Mouse (Mus musculus): ENCODE measurements around the gene Ttyh2. TPM values are rescaled to one million over a fixed set of nuclear protein-coding genes. Genes with fewer than 3 reads are reported as not detected.

Gene Ttyh2
- polyA plus RNA-seq, 1 experiment: 92.5 TPM

DNA sequence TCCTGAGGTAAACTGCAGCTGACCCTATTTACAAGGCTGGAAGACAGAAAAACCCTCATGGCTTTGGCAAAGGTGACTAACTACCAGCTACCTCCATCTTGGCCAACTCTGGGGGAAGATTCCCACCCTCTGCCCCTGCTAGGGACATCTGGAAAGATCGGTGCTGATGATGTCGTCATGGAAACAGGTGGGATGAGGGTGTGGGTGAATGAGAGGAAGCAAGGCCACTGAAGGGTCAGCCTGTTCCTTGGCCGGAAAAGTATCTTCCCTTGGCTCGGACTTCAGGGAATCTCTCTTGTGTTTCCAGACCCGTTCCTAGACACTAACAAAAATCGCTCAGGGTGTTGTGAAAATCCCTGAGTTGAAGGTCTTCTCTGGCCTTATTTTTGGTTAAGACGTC lies 40.3 kb downstream of the Ttyh2 start:
- H3K27ac ChIP-seq (ENCODE audit: insufficient read depth, low read length): no peak overlapping the region
- TF ChIP-seq CTCF (IDR thresholded peaks at IDR 0.05; ENCODE audit: borderline replicate concordance, insufficient read depth, low read depth, low read length) (no peak), POLR2A (IDR thresholded peaks at IDR 0.05; ENCODE audit: borderline replicate concordance, insufficient read depth, low read length) (no peak)
- H3K4me3 ChIP-seq (replicated peaks; ENCODE audit: insufficient read depth, low read depth, low read length): no peak overlapping the region
- DNase-seq: no peak
- no peaks in the 10 kb centered on the region for H3K4me1 ChIP-seq (ENCODE audit: control insufficient read depth, insufficient read depth, low read length)
- H3K27me3 ChIP-seq (ENCODE audit: control insufficient read depth, insufficient read depth, low read length): no peaks in the 10 kb centered on the region
- WGBS: 62% methylated on average over 7 of the region's 7 CpGs

DNA sequence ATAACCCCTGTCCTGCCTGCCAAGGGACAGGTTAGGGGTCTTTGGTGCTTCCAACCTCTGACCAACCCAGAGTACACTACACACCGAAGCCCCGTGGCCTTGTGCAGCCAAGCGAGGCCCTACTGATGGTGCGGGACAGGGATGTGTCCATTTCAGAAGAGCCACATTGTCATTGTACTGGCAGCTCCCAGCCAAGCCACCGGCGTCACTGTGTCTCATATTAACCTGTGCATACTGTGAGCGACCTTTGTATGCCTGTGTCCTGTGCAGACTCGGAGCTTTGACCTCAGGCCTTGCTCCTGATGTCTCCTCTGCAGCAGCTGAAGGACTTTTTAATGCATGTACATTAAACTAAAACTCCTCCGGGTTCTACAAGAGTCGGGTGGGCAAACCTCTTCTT lies 45.3 kb downstream of the Ttyh2 start:
- peaks cover 10% of the 10 kb centered on the region; the same call in 1 of the 2 replicates for H3K4me1 ChIP-seq (ENCODE audit: control insufficient read depth, insufficient read depth, low read length)
- TF ChIP-seq CTCF (IDR thresholded peaks at IDR 0.05; ENCODE audit: borderline replicate concordance, insufficient read depth, low read depth, low read length): no peak
- TF ChIP-seq POLR2A (IDR thresholded peaks at IDR 0.05; ENCODE audit: borderline replicate concordance, insufficient read depth, low read length): no peak
- WGBS: 87% methylated on average over 10 of the region's 10 CpGs
- no peak overlapping the region for H3K4me3 ChIP-seq (replicated peaks; ENCODE audit: insufficient read depth, low read depth, low read length)
- H3K27me3 ChIP-seq (ENCODE audit: control insufficient read depth, insufficient read depth, low read length): no peaks in the 10 kb centered on the region
- DNase-seq: no peak
- H3K27ac ChIP-seq (ENCODE audit: insufficient read depth, low read length): no peak overlapping the region

DNA sequence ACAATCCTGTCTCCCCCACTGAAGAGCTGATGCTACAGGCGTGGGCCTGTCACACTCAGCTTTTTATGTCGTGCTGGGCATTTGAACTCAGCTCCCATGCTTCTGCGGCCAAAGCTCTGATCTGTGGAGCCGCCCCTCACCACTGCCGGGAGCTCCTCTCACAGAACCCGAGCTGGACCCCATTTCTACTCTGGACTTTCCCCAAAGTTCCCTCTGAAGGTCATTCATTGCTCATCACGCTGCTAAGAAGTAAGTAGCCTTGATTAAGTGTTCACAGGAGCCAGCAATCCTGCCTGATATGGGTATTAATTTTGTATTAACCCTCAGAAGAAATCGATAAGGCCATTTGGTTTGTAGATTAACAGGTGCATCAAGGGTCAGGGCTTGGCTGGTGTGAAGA lies 47.2 kb downstream of the Ttyh2 start:
- no peak overlapping the region for H3K4me3 ChIP-seq (replicated peaks; ENCODE audit: insufficient read depth, low read depth, low read length)
- H3K27ac ChIP-seq (ENCODE audit: insufficient read depth, low read length): no peak overlapping the region
- peaks cover 11% of the 10 kb centered on the region for H3K4me1 ChIP-seq (ENCODE audit: control insufficient read depth, insufficient read depth, low read length)
- TF ChIP-seq POLR2A (IDR thresholded peaks at IDR 0.05; ENCODE audit: borderline replicate concordance, insufficient read depth, low read length) (no peak), CTCF (IDR thresholded peaks at IDR 0.05; ENCODE audit: borderline replicate concordance, insufficient read depth, low read depth, low read length) (no peak)
- no peak for DNase-seq
- 86% methylated on average over 8 of the region's 8 CpGs for WGBS
- no peaks in the 10 kb centered on the region for H3K27me3 ChIP-seq (ENCODE audit: control insufficient read depth, insufficient read depth, low read length)

DNA sequence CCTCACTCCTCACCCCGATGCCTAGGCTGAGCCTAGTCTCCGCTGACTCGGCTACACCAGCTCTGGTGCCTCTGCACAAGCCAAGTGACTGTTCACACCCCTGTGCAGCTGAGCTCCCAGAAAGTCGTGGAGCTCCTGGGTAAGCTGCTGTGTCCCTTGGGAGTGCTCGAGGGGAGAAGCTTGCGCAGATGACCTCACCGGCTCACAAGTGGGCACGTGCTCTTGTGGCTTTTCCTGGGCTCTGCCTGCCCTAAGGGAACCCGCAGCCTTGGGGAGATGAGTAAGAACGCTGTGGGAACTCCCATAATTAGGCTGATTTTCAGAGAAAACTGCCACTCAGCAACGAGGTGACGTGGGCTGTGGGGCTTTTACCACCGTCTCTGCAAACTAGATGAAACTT lies 47.8 kb downstream of the Ttyh2 start:
- Histone ChIP-seq H3K4me1 (ENCODE audit: control insufficient read depth, insufficient read depth, low read length) (peaks cover 15% of the 10 kb centered on the region), H3K4me3 (replicated peaks; ENCODE audit: insufficient read depth, low read depth, low read length) (no peak overlapping the region), H3K27ac (ENCODE audit: insufficient read depth, low read length) (no peak overlapping the region), H3K27me3 (ENCODE audit: control insufficient read depth, insufficient read depth, low read length) (no peaks in the 10 kb centered on the region)
- no peak for DNase-seq
- WGBS: 73% methylated on average over 13 of the region's 13 CpGs
- TF ChIP-seq CTCF (IDR thresholded peaks at IDR 0.05; ENCODE audit: borderline replicate concordance, insufficient read depth, low read depth, low read length) (no peak), POLR2A (IDR thresholded peaks at IDR 0.05; ENCODE audit: borderline replicate concordance, insufficient read depth, low read length) (no peak)

DNA sequence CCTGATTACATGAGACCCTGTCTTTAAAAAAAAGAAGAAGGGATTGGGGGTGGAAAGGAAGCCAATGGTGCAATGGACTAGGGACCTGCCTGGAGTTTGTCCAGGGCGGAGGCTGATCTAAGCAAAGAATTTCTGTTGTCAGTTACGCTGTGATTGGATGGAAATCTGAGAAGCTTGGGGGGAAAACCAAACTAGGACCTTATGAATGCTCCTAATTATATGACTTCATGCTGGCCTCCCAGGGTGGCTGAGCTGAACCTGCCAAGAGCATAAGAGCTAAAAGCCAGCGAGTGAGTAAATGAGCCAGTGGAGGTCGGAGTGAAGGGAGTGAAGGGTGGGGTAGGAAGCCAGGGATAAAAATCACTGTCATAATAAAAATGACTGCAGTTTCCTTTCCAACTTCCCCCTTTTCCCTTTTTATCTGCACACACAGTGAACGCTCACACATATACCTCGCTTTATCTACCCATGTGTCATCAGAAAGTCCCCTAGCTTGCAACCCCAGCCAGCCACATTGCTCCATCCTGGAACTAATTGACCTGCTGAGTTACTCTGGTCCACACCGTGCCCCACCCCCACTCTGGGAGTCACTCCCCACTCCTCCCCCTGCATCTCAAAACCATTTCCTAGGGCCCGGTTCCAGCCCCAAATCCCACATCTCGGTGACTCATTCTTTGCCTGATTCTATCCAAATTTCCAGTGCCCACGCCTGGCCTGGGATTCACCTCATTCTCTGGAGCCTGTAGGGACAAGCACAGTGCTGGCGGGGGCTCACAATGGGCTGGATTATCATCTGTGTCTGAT lies 49.8 kb downstream of the Ttyh2 start:
- peak; percentile 52 to 69 for DNase-seq
- Histone ChIP-seq H3K27ac (ENCODE audit: insufficient read depth, low read length) (no peak overlapping the region), H3K27me3 (ENCODE audit: control insufficient read depth, insufficient read depth, low read length) (no peaks in the 10 kb centered on the region), H3K4me3 (replicated peaks; ENCODE audit: insufficient read depth, low read depth, low read length) (no peak overlapping the region), H3K4me1 (ENCODE audit: control insufficient read depth, insufficient read depth, low read length) (peaks cover 15% of the 10 kb centered on the region)
- TF ChIP-seq CTCF (IDR thresholded peaks at IDR 0.05; ENCODE audit: borderline replicate concordance, insufficient read depth, low read depth, low read length) (no peak), POLR2A (IDR thresholded peaks at IDR 0.05; ENCODE audit: borderline replicate concordance, insufficient read depth, low read length) (no peak)
- WGBS: 24% methylated on average over 11 of the region's 11 CpGs

DNA sequence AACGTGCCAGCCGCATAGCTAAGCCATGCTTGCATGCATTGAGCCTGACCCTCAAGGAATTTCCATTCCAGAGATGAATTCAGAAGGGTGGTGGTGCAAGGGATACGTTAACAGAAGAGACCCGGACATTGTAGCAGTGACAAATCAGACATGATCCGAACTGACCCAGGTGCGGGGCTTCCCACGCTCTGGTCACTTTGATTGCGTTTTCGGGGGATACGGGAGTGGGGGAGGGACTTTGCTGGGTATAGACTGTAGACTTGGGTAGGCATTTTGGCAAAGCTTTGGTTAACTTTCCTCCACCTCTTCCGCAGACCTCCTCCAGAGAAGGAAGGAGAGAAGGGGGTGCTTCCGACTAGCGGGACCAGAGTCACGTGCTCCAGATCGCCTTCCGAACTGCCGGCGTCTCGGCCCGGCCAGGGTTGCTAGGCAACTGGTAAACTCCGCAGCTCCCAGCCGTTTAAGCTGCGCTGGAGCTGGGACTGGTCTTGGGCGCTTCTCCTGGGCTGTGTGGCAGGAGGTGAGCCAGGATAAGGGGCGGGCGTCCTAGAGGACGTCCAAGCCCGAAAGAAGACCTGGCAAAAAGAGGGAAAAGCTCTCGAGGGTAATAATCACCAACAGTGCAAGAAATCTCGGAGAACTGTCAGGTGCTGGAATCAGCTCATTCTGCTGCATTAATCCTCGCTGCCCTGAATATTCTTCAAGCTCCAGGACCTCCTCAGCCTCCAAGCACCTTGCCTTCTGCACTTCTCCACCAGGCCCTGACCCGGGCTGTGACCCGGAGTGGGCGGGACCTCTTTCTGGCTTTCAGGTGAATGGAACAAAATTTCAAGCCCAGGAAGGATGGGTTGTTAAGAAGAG lies 52.0 kb downstream of the Ttyh2 start, which contains the start of gene Dnaic2:
Gene Dnaic2, plus strand, starts transcription at position 444 of the 861 bp plus-strand sequence.
- Histone ChIP-seq H3K4me3 (replicated peaks; ENCODE audit: insufficient read depth, low read depth, low read length) (peak within 1 kb of the TSS; percentile 26), H3K27me3 (ENCODE audit: control insufficient read depth, insufficient read depth, low read length) (no peaks in the 10 kb centered on the region), H3K27ac (ENCODE audit: insufficient read depth, low read length) (no peak within 1 kb of the TSS), H3K4me1 (ENCODE audit: control insufficient read depth, insufficient read depth, low read length) (peaks cover 15% of the 10 kb centered on the region)
- TF ChIP-seq CTCF (IDR thresholded peaks at IDR 0.05; ENCODE audit: borderline replicate concordance, insufficient read depth, low read depth, low read length) (no peak), POLR2A (IDR thresholded peaks at IDR 0.05; ENCODE audit: borderline replicate concordance, insufficient read depth, low read length) (no peak)
- DNase-seq: peak; percentile 66 to 69
- WGBS: 9% methylated on average over 34 of the region's 34 CpGs

DNA sequence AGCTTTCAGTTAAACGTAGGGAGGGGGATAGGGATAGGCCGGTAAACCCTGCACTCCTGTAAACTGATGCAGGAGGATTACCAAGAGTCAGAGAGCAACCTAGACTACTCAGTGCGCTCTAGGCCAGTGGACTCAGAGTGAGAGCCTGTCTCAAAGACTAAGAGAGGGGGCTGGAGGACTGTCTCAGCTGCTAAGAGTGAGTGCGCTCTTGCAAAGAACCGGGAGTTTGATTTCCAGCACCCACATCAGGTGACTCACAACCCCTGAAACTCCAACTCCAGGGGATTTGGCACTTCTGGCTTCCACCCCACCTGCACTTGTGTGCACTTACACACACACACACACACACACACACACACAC lies 52.6 kb downstream of the Ttyh2 start:
- H3K4me1 ChIP-seq (ENCODE audit: control insufficient read depth, insufficient read depth, low read length): peaks cover 15% of the 10 kb centered on the region
- H3K27me3 ChIP-seq (ENCODE audit: control insufficient read depth, insufficient read depth, low read length): no peaks in the 10 kb centered on the region
- DNase-seq: no peak
- no peak overlapping the region for H3K4me3 ChIP-seq (replicated peaks; ENCODE audit: insufficient read depth, low read depth, low read length)
- TF ChIP-seq CTCF (IDR thresholded peaks at IDR 0.05; ENCODE audit: borderline replicate concordance, insufficient read depth, low read depth, low read length) (no peak), POLR2A (IDR thresholded peaks at IDR 0.05; ENCODE audit: borderline replicate concordance, insufficient read depth, low read length) (no peak)
- no peak overlapping the region for H3K27ac ChIP-seq (ENCODE audit: insufficient read depth, low read length)
- 49% methylated on average over 5 of the region's 5 CpGs for WGBS

All from cerebellum, adult 2 months (tissue).